Mouse (Mus musculus) limb, embryonic 13.5 days (tissue): ENCODE results near the gene Adamts17. TPM values are rescaled to one million over a fixed set of nuclear protein-coding genes. Genes with fewer than 3 reads are reported as not detected.

Source experiments
- ATAC-seq: fragments of 200-750 bp; cut with Nextera tagmentation; 2 replicates; pipeline ENCODE4 v1.8.0; 2017; ENCODE audit warnings: low read depth, moderate number of reproducible peaks, moderate TSS enrichment; ENCODE audit not compliant: low FRiP score
- H3K27ac ChIP-seq: fragments of 300-500 bp; sonication (generic); 2 replicates; pipeline ENCODE4 v1.5.1; 2015; ENCODE audit warnings: inconsistent platforms, mild to moderate bottlenecking, moderate library complexity
- H3K27me3 ChIP-seq: fragments of 300-500 bp; sonication (generic); 2 replicates; pipeline ENCODE4 v1.6.1; 2015; ENCODE audit warnings: mild to moderate bottlenecking, inconsistent platforms
- H3K36me3 ChIP-seq: fragments of 300-500 bp; sonication (generic); 2 replicates; pipeline ENCODE4 v1.6.1; 2015; ENCODE audit warnings: inconsistent platforms, mild to moderate bottlenecking, moderate library complexity
- H3K4me1 ChIP-seq: fragments of 300-500 bp; sonication (generic); 2 replicates; pipeline ENCODE4 v1.6.1; 2015; ENCODE audit warnings: inconsistent platforms
- H3K4me2 ChIP-seq: fragments of 300-500 bp; sonication (generic); replicated peaks from 2 replicates; pipeline ENCODE4 v1.6.1; 2015; ENCODE audit warnings: inconsistent platforms, mild to moderate bottlenecking, moderate library complexity
- H3K4me3 ChIP-seq: fragments of 300-500 bp; sonication (generic); 2 replicates; pipeline ENCODE4 v1.5.1; 2015; ENCODE audit warnings: moderate library complexity, mild to moderate bottlenecking, inconsistent platforms
- H3K9ac ChIP-seq: fragments of 300-500 bp; sonication (generic); 2 replicates; pipeline ENCODE4 v1.6.1; 2015; ENCODE audit warnings: mild to moderate bottlenecking, inconsistent platforms
- H3K9me3 ChIP-seq: fragments of 300-500 bp; sonication (generic); 2 replicates; pipeline ENCODE4 v1.6.1; 2016; ENCODE audit warnings: inconsistent platforms
- WGBS: fragments of 180-500 bp; shearing (Covaris S2); methylation state at CpG from one replicate; pipeline ENCODE4 v1.1.7; 2015; 5-methylcytosine and 5-hydroxymethylcytosine counted together
- polyA plus RNA-seq: library from polyadenylated mRNA; unstranded; fragments of >200 nt; fragmentation: Nextera tagmentation; extraction: Ambion mirVana; gene quantifications from 2 replicates; pipeline ENCODE4 v1.2.1, GENCODE M21; 2015

The Adamts17 gene
- polyA plus RNA-seq, 1 experiment from 2014 or later = 15.3 TPM

GRCm38 (mm10) chr7:67072015-67072685, 232.6 kb downstream of the Adamts17 start:
- no peak overlapping the region for H3K4me3 ChIP-seq
- no peak overlapping the region for H3K9ac ChIP-seq
- 0 out of 2 replicates have a peak overlapping the region, but pooled peaks have one; percentile 2 for H3K27ac ChIP-seq
- no peaks in the 10 kb centered on the region for H3K9me3 ChIP-seq
- 74% methylated on average over 10 of the region's 10 CpGs for WGBS
- peaks cover 10% of the 10 kb centered on the region; the same call in 1 of the 2 replicates for H3K36me3 ChIP-seq
- H3K27me3 ChIP-seq = no peaks in the 10 kb centered on the region
- H3K4me1 ChIP-seq = peaks cover 17% of the 10 kb centered on the region; the same call in 1 of the 2 replicates
- no peak overlapping the region for H3K4me2 ChIP-seq
- ATAC-seq = no peak

- no peaks in the 10 kb centered on the region for H3K27me3 ChIP-seq
- WGBS = 97% methylated on average over 10 of the region's 10 CpGs
- peaks cover 4% of the 10 kb centered on the region; the same call in 1 of the 2 replicates for H3K4me1 ChIP-seq
- no peak for ATAC-seq
- H3K4me3 ChIP-seq = no peak overlapping the region
- peaks cover 5% of the 10 kb centered on the region; the same call in 1 of the 2 replicates for H3K9me3 ChIP-seq
- 0 out of 2 replicates have a peak, but pooled peaks cover 6% of the 10 kb centered on the region for H3K36me3 ChIP-seq
- no peak overlapping the region for H3K27ac ChIP-seq
- H3K4me2 ChIP-seq = no peak overlapping the region
- no peak overlapping the region for H3K9ac ChIP-seq
Observed at GRCm38 (mm10) chr7:67082751-67083150, 243.2 kb downstream of the Adamts17 start.

- H3K9ac ChIP-seq = no peak overlapping the region
- ATAC-seq = peak; percentile 54
- WGBS = 33% methylated on average over 6 of the region's 6 CpGs
- no peaks in the 10 kb centered on the region for H3K27me3 ChIP-seq
- peak overlapping the region; percentile 58; the same call in 1 of the 2 replicates for H3K27ac ChIP-seq
- H3K4me3 ChIP-seq = no peak overlapping the region
- no peaks in the 10 kb centered on the region for H3K36me3 ChIP-seq
- no peak overlapping the region for H3K4me2 ChIP-seq
- peaks cover 16% of the 10 kb centered on the region for H3K4me1 ChIP-seq
- H3K9me3 ChIP-seq = peaks cover 5% of the 10 kb centered on the region; the same call in 1 of the 2 replicates
Observed at GRCm38 (mm10) chr7:67087759-67088158, 248.2 kb downstream of the Adamts17 start.

- ATAC-seq = no peak
- H3K4me3 ChIP-seq = no peak overlapping the region
- H3K27me3 ChIP-seq = no peaks in the 10 kb centered on the region
- H3K4me2 ChIP-seq = no peak overlapping the region
- H3K4me1 ChIP-seq = peaks cover 43% of the 10 kb centered on the region
- 84% methylated on average over 2 of the region's 2 CpGs for WGBS
- H3K36me3 ChIP-seq = no peaks in the 10 kb centered on the region
- H3K9ac ChIP-seq = no peak overlapping the region
- H3K27ac ChIP-seq = no peak overlapping the region
- no peaks in the 10 kb centered on the region for H3K9me3 ChIP-seq
Observed at GRCm38 (mm10) chr7:67097096-67097495, 257.6 kb downstream of the Adamts17 start.

GRCm38 (mm10) chr7:67101418-67101973, 262.0 kb downstream of the Adamts17 start:
- H3K36me3 ChIP-seq = no peaks in the 10 kb centered on the region
- H3K4me1 ChIP-seq = peaks cover 46% of the 10 kb centered on the region
- ATAC-seq = peak; percentile 68
- H3K9me3 ChIP-seq = no peaks in the 10 kb centered on the region
- H3K4me2 ChIP-seq = no peak overlapping the region
- no peaks in the 10 kb centered on the region for H3K27me3 ChIP-seq
- H3K9ac ChIP-seq = no peak overlapping the region
- WGBS = 28% methylated on average over 3 of the region's 3 CpGs
- H3K27ac ChIP-seq = peak overlapping the region; percentile 49
- H3K4me3 ChIP-seq = no peak overlapping the region

GRCm38 (mm10) chr7:67110551-67111159, 271.1 kb downstream of the Adamts17 start:
- Histone ChIP-seq H3K4me2 (no peak overlapping the region), H3K27ac (0 out of 2 replicates have a peak overlapping the region, but pooled peaks have one; percentile 6), H3K4me3 (no peak overlapping the region), H3K9me3 (no peaks in the 10 kb centered on the region), H3K9ac (no peak overlapping the region), H3K4me1 (peaks cover 56% of the 10 kb centered on the region), H3K36me3 (no peaks in the 10 kb centered on the region), H3K27me3 (no peaks in the 10 kb centered on the region)
- WGBS = 49% methylated on average over 12 of the region's 12 CpGs
- ATAC-seq = no peak

GRCm38 (mm10) chr7:67112495-67113216, 273.1 kb downstream of the Adamts17 start:
- H3K4me1 ChIP-seq = peaks cover 61% of the 10 kb centered on the region
- no peaks in the 10 kb centered on the region for H3K36me3 ChIP-seq
- 28% methylated on average over 14 of the region's 14 CpGs for WGBS
- ATAC-seq = peak; percentile 52; the same call in 1 of the 2 replicates
- no peaks in the 10 kb centered on the region for H3K9me3 ChIP-seq
- H3K9ac ChIP-seq = no peak overlapping the region
- H3K4me3 ChIP-seq = no peak overlapping the region
- H3K27ac ChIP-seq = peak overlapping the region; percentile 52
- no peaks in the 10 kb centered on the region for H3K27me3 ChIP-seq
- H3K4me2 ChIP-seq = peak overlapping the region; percentile 16; the same call in 1 of the 2 replicates

- no peak overlapping the region for H3K4me3 ChIP-seq
- H3K36me3 ChIP-seq = no peaks in the 10 kb centered on the region
- H3K4me2 ChIP-seq = no peak overlapping the region
- peak overlapping the region; percentile 65; the same call in 1 of the 2 replicates for H3K27ac ChIP-seq
- no peak for ATAC-seq
- H3K9ac ChIP-seq = no peak overlapping the region
- no peaks in the 10 kb centered on the region for H3K9me3 ChIP-seq
- H3K27me3 ChIP-seq = no peaks in the 10 kb centered on the region
- peaks cover 57% of the 10 kb centered on the region for H3K4me1 ChIP-seq
- 92% methylated on average over 3 of the region's 3 CpGs for WGBS
Observed at GRCm38 (mm10) chr7:67114056-67114455, 274.5 kb downstream of the Adamts17 start.

GRCm38 (mm10) chr7:67115056-67115455, 275.5 kb downstream of the Adamts17 start:
- Histone ChIP-seq H3K9me3 (no peaks in the 10 kb centered on the region), H3K36me3 (no peaks in the 10 kb centered on the region), H3K9ac (no peak overlapping the region), H3K27ac (peak overlapping the region; percentile 65; the same call in 1 of the 2 replicates), H3K4me1 (peaks cover 50% of the 10 kb centered on the region), H3K4me3 (no peak overlapping the region), H3K4me2 (no peak overlapping the region), H3K27me3 (no peaks in the 10 kb centered on the region)
- WGBS = 41% methylated on average over 3 of the region's 3 CpGs
- ATAC-seq = peak; percentile 83

- WGBS = 32% methylated on average over 2 of the region's 2 CpGs
- H3K4me1 ChIP-seq = peaks cover 9% of the 10 kb centered on the region; the same call in 1 of the 2 replicates
Observed at GRCm38 (mm10) chr7:67135140-67135539, 295.6 kb downstream of the Adamts17 start.

GRCm38 (mm10) chr7:67142347-67143015, 302.9 kb downstream of the Adamts17 start:
- no peak for ATAC-seq
- WGBS = 5% methylated on average over 11 of the region's 11 CpGs
- peaks cover 64% of the 10 kb centered on the region for H3K4me1 ChIP-seq
- H3K4me2 ChIP-seq = no peak overlapping the region
- no peaks in the 10 kb centered on the region; the same call in 1 of the 2 replicates for H3K27me3 ChIP-seq
- no peaks in the 10 kb centered on the region for H3K9me3 ChIP-seq
- no peak overlapping the region for H3K4me3 ChIP-seq
- H3K27ac ChIP-seq = peak overlapping the region; percentile 39; the same call in 1 of the 2 replicates
- no peak overlapping the region for H3K9ac ChIP-seq
- H3K36me3 ChIP-seq = no peaks in the 10 kb centered on the region

More at GRCm38 (mm10) chr7:67135140-67135539, 295.6 kb downstream of the Adamts17 start:
- Histone ChIP-seq H3K4me2 (no peak overlapping the region), H3K9me3 (no peaks in the 10 kb centered on the region), H3K27ac (no peak overlapping the region), H3K36me3 (no peaks in the 10 kb centered on the region), H3K4me3 (no peak overlapping the region), H3K9ac (no peak overlapping the region), H3K27me3 (no peaks in the 10 kb centered on the region)
- no peak for ATAC-seq
